Mouse (Mus musculus) brain, adult 2 months (tissue): ENCODE measurements around the gene Dennd2c.
A peak's percentile ranks its signal among the peaks of the same experiment; 100 is the strongest.

ENCODE experiments used
- DNase-seq: peaks from one replicate; pipeline ENCODE4 v3.0.0; 2011; ENCODE audit warnings: low read depth, low spot score

Gene Dennd2c

DNA sequence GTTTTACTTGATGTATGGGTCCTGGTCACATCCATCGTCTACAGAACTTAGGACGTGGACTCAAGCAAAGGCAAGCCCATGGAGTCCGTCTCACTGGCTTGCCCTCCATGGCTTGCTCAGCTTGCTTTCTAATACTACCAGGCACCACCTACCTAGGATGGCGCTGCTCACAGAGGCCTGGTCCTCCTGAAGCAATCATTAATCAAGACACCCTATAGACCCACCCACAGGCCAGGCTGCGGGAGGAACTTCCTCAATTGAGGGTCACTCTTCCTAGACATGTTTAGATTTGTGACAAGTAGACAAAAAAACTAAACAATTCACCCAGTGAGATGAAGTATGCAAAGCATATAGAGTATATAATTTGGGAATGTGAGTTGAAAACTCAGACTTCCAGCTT lies 9.8 kb downstream of the Dennd2c start:
- no peak for DNase-seq

DNA sequence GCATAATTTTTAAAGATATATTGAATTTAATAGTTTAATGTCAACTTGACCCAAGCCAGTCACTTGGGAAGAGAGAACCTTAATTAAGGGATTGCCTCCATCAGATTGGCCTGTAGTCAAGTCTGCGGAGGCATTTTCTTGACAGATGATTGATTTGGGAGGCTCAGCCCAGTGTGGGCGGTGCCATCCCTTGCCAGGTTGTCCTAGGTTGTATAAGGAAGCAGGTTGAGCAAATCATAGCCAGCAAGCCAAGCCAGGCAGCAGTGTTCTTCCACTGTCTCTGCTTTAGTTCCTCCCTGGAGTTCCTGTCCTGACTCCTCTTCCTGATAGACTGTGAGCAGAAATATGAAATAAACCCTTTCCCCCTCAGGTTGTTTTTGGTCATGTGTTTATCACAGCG lies 21.2 kb downstream of the Dennd2c start:
- DNase-seq = no peak

DNA sequence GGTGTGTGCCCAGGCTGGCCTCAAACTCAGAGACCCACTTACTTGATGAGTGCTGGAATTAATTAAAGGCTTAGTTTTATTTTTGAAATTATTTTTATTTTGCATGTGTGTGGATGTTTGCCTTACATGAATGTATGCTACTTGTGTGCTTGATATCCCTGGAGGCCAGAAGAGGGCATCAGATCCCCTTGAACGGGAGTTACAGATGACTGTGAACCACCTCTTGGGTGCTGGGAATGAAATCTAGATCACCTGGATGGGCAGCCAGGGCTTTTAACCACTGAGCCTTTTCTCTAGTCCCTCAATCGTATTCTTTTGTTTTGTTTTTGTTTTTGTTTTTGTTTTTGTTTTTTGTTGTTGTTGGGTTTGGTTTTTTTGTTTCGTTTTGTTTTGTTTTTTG lies 23.7 kb downstream of the Dennd2c start:
- DNase-seq = no peak

DNA sequence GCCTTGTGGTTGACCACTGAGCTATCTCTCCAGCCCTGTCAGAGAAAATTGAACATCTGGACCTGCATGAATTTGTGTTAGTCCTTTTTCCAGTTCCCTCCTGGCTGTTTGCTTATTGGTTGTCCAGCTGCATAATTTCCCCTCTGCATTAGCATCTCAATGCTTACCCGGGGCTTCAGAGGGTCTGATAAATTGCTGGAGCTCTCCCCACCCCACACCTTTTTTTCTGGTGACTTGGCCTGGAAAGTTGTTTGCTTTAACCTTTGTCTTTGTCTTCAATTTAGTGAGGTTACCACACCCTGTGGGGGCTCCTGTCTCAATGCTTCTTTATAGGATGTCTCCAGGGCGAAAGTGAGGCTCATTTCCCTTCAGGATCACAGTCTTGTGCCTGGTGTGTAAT lies 24.8 kb downstream of the Dennd2c start:
- DNase-seq = no peak

DNA sequence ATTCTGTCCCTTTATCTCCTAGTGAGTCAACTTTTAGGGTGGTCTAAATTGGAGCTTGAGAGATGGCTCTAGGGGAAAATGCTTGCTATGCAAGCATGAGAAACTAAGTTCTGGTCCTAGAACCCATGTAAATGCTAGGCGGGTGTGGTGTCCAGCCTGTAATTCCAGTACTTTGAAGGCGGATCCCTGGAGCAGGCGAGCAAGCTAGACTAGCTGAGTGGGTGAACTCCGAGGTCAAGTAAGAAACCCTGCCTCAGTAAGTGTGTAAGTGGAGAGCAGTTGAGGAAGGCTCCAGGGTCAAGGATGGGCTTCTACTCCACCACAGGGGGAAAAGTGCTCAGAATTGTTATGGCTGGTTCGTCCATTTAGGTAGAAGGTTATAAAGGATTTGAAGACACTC lies 25.3 kb downstream of the Dennd2c start:
- no peak for DNase-seq

DNA sequence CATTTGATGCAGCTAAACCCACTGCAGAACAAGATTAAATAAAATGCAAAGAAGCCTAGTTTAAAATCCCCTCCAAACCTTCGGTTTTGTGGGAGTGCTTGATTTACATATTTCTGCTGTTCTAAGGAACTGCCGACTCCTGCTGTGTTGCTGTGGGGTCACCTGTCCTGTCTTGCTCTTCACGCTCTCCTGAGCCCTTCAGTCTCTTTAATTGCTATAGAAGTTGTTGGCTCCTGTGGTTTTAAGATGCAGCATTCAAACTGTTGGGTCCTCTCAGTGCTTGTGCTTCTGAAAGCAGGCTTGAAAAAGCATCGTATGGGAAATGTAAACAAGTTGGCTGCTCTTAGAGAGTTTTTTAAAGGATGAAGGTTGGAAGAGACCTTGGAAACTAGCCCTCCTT lies 25.8 kb downstream of the Dennd2c start:
- no peak for DNase-seq

DNA sequence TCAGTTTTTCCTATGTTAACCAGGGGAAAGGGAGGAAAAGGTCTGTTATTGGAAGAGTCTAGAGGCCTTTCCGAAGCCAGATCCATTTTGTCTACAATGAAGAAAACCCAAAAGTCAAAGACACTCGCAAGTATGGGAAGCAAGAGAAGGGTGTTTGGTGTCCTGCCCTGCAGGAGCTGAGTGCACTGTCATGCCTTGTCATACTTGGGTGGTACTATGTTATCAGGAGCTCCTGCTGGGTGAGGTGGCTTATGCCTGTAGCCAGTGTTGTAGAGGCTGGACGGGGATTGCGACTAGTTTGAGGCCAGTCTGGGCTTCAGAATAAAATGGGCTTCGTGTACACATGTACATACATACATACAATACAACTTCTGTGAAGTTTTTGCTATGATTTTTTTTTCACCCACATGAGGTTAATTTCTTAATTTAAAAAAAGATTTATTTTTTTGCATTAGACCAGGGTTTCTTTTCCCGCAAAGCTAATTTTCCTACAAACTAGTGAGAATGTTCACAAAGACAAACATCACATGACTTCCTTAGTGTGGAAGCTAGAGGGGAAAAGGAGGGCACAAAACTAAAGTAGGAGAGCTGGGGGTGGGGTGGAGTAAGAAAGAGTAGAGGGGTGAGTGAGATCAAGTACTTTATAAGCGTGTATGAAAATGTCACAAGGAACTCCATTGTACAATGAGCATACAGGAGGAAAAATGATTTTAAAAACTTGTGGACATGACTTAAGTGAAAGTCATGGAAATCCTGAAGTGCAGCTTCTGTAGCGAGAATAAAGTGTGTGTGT lies 27.2 kb downstream of the Dennd2c start:
- no peak for DNase-seq

DNA sequence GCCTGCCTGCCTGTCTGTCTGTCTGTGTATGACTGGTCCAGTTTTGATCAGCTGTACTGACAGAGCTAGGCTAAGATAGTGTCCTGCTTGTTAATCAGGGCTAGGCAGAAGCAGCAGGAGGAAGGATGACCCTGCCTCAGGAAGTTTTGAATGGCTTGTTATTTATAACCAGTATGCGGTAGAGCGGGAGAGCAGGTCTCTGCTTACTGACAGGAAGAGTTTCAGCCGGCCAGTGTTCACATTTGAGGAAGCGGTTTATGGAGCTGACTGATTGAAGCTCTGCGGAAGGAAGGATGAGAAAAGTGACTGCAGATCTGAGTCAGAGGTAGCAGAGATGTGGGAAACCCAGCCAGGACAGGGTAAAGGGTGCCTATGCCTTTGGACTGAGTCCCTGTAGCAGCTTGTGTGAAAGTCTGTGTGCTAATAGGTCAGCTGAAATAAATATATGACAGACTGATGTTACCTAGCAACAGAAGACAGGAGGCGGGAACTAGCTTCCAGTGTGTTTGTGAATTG lies 27.9 kb downstream of the Dennd2c start:
- DNase-seq = peak; percentile 56

DNA sequence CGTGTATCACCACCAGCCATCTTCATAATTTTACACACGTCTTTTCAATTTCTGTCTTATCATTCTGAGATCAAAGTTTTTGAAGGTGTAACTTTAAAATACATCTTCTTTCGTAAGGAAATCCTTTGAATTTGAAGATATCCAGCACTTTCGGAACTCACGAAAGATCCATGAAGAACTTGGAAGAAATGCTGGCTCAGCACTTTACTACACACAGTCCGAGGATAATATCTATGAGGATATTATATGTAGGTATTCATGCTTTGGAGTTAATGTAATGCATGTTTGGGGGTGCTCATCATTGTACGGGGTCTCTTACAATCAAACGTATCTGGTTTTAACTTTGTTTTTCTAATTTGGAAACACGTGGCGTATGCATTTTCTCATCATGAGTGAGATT lies 30.7 kb downstream of the Dennd2c start:
- DNase-seq = no peak

DNA sequence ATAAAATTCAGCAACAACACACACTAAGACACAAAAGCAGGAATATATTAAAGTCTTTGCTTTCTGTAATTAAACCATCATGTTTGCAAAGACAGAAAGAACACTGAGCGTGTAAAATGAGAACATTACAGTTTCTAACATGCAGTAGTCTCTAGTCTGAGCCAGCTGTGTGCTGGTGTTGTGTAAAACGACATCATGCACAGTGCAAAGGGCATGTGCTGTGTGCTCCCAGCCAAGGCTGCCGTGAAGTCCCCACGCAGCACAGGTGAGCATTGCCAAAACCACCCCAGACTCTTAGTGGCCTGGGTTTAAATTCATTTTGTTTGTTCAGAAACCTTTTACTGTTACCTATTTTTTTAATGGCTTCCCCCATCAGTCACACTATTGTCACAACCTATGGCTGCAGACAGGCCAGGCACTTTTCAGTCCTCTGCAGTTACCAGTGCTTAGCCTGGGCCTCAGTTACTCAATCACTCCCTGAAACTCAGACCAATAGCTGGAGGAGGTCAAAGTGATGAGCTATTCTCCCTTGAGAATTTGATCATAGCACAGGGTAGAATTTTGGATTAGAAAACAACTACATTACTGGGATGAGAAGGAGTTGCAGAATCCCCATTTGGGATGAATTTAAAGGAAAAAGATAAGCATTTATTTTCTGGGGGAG lies 34.1 kb downstream of the Dennd2c start:
- no peak for DNase-seq

DNA sequence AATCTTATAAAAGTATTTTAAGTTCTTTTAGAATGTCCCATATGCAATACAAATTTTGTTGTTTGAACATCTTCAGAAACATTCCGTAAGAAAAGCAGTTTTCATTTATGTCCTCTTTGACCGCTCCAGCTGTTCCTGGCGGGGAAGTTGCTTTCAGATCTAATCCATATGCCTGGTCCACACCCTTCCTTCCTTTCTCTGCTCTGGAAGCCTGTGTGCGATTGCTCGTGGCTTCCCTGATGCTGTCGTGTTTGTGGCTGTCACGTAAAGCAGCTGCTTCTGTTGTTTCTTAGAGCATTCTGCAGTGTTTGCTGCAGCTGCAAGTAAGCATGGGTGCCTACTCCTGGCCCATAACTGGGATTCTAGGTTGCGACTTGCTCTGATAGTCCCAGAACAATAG lies 36.6 kb downstream of the Dennd2c start:
- no peak for DNase-seq

DNA sequence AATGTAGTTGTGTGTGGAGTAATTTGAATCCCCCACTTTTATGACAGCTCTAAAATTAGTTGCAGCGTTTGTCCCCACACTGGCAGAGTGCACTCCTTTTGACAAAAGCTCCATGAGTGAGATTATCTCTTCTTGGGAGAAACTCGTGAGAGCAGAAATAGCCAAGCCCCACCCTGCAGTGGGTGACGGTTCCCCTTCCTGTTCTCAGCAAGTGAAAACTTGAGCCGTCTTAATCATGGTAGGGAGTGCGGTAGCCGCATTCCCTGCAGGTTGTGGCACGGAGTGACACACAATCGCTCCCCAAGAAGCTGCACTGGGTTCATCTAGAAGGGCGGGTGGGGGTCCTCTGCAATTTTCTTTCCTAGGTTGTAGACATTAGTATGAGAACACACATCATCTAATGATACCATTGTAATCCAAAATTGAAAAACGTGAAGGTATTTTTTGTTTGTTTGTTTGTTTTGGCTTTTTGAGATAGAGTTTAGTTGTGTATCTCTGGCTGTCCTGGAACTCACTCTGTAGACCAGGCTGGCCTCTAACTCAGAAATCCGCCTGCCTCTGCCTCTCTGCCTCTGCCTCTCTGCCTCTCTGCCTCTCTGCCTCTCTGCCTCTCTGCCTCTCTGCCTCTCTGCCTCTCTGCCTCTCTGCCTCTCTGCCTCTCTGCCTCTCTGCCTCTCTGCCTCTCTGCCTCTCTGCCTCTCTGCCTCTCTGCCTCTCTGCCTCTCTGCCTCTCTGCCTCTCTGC lies 37.9 kb downstream of the Dennd2c start:
- peak; percentile 36 for DNase-seq

DNA sequence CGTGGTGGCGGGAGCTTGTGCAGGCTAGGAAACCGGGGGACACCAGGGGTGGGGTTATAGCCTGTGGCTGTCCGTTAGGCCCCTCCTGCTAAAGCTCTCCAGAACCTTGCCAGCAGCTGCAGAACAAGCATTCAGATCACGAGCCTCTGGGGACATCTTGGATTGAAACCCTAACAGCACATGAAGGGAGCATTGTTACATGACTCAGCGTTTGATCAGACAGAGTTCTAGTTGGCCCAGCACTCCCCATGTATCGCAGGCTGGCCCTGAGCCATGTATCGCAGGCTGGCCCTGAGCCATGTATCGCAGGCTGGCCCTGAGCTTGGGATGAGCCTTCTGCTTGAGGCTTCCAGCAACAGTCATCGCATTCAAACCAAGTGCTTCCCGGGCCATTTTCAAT lies 38.9 kb downstream of the Dennd2c start:
- peak; percentile 26 for DNase-seq

DNA sequence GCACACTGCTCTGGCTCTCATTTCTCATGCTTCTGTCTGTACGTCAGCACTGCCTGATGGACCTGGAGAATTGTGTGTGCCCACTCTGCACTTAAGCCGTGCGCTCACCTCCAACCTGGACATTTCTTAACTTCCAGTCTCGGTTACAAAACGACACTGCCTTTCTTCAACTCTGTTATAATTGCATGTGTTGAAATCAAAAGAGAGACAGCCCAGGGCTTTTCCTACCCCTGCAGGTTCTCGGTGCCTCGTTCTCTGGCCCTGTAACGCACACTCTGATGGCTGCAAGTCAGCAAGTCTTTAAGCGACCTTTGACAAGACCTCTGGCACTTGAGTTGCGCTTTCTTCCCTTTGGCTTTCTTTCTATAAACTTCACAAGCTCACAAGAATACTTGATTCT lies 40.0 kb downstream of the Dennd2c start:
- no peak for DNase-seq

DNA sequence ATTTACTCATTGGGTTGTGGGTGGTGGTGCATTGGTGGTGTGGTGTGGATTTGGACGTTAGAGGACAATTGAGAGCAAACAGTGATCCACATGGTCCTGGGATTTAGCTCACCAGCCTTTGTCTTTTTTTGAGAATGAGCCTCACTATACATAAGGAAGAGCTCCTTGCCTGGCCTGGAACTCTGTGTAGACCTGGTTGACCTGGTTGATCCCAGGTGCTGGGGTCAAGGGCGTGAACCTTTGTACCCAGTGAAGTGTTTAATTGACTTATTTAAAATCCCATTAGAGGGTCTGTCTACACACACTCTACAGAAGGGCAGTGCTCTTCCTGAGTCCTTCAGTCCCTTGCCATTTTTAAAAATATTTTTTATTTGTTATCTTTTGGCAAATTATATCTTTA lies 42.9 kb downstream of the Dennd2c start:
- no peak for DNase-seq

DNA sequence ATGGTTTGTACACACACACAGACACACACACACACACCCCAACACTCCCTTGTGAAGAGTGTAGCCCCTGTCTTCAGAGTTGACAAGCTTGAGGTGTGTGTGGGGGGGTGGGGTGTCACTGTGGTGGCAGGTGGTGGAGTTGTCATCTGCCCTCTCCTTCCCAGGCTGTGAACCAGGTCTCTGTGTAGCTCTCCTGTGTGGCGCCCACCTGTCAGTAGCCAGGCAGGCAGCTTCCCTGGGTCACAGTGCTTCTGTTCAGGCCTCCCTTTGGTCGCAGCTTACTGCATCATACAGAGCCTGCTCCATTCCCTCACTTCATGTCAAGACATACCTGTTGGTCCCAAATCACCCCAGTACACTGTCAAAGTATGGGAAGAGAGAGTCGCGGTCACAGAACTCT lies 43.4 kb downstream of the Dennd2c start:
- no peak for DNase-seq

DNA sequence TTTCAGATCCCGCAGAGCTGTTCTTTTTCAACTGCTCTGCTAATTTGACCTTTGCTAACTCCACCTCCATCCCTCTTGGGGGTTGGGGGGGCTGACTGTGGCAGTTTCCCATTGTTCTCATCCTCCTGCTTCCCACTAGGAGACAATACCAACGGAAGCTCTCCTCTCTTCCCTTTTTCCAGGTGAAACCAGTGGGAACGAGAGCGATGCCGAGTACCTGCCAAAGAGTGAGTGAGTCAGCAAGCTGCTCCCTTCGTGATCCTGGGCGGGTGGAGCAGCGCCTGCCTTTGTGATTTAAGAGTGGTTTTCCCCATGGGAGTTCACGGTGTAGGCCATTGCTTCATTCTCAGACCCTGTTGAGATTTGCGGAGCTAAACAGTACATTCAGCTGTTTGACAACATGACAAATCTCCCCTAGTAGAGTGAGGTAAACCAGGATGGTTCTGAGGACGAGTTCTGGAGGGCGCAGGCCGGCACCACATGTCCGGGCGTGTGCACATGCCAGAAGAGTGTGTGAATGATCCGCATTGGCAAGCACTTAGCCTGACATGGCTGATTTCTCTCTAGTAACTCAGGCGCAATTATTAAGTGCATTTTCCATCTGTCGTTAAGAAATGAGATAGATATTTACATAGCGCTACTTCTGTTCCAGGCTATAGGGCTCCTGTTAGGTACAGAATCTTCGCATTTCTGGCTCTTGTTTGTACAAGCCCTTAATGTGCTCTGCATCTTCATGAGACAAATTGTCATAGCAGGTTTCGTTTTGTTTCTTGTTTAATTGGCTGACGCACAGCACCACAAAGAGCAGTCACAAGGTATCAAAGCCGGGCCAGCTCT lies 44.1 kb downstream of the Dennd2c start:
- peak; percentile 19 for DNase-seq

DNA sequence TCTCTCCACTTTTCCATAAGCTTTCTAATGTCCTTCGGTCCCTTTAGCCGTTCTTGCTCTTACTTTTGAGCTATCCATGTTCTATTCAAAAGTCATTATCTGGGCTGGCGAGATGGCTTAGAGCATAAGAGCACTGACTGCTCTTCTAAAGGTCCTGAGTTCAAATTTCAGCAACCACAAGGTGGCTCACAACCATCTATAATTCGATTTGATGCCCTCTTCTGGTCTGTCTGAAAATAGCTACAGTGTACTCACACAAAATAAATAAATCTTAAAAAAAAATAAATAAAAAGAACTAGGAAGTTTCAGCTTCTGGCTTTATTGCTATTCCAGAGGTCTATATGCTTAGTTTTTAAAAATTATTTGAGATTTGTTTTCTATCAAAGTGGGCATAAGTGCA lies 45.4 kb downstream of the Dennd2c start:
- no peak for DNase-seq

DNA sequence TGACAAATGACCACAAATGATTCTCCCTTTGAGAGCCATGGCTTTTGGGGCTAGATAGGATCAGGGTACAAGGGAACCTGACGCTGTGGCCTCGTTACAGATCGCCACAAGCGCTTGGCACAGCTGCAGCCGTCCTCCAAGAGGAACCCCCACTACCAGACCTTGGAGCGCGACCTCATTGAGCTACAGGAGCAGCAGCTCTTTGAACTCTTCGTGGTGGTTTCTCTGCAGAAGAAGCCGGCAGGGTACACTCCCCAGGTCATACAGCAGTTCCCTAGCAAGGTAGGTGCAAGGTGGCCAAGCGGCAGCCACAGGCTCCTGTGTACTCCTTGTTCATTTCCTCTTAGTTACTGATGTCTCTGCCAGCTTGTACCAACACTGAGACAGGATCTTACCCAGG lies 46.5 kb downstream of the Dennd2c start:
- DNase-seq = no peak

DNA sequence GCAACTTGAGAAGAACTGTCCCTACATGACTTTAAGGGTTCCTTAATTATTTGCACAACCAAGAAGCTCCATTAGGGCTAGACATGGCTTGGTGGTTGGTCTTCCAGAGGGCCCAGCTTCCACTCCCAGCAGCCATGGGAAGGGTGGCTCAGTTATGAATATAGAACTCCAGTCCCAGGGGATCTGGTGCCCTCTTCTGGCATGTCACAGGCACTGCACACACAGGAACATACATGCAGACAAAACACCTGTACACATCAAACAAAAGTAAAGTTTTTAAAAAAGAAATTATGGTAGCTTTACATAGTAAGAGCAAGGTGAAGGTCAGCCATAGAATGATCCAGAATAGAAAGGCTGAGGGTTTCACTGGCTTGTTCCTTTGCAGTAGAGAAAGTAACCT lies 51.4 kb downstream of the Dennd2c start:
- no peak for DNase-seq

DNA sequence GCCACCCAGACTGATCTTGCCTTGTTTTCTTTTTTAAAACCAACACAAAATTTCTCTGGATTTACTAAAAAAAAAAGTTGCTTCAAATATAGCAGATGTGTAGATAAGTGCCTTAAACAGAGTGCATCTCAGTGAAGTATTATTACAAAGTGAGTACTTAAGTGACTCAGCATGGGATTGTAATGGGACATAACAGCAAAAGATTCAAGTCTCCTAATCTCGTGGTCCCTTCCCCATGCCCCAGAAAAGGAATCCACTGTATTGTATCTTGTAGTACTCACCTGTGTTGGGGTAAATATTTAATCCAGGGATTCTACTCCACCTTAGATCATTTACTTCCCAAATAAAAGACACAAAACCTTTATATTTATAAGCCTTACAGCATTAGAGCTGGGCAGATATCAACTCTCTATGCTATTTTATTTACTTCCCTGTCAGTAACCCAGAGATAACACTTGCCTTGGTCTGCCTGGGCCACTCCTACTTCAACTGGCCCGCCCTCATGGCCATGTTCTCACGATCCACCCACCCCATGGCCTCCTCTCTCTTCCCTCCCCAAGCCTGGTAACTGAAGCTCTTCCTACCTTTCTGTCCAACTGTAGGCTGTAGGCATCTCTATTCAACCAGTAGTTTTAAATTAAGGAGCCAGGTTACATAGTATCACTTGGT lies 57.0 kb downstream of the Dennd2c start:
- no peak for DNase-seq
